Mouse (Mus musculus) neural tube, embryonic 13.5 days (tissue): ENCODE data around the gene Gatm. TPM values are rescaled to one million over a fixed set of nuclear protein-coding genes. Genes with fewer than 3 reads are reported as not detected.

Source experiments
- ATAC-seq: fragments of 200-750 bp; cut with Nextera tagmentation; 2 replicates; pipeline ENCODE4 v1.8.0; 2017; ENCODE audit warnings: low read depth, mild to moderate bottlenecking, moderate TSS enrichment, moderate library complexity
- H3K27ac ChIP-seq: fragments of 300-500 bp; sonication (generic); replicated peaks from 2 replicates; pipeline ENCODE4 v1.5.1; 2015; ENCODE audit warnings: moderate library complexity, mild to moderate bottlenecking, inconsistent platforms
- H3K27me3 ChIP-seq: fragments of 300-500 bp; sonication (generic); 2 replicates; pipeline ENCODE4 v1.6.1; 2015; ENCODE audit warnings: mild to moderate bottlenecking, inconsistent platforms
- H3K36me3 ChIP-seq: fragments of 300-500 bp; sonication (generic); 2 replicates; pipeline ENCODE4 v1.6.1; 2015; ENCODE audit warnings: mild to moderate bottlenecking, inconsistent platforms
- H3K4me1 ChIP-seq: fragments of 300-500 bp; sonication (generic); replicated peaks from 2 replicates; pipeline ENCODE4 v1.6.1; 2015; ENCODE audit warnings: inconsistent platforms
- H3K4me2 ChIP-seq: fragments of 300-500 bp; sonication (generic); 2 replicates; pipeline ENCODE4 v1.6.1; 2015; ENCODE audit warnings: inconsistent platforms, mild to moderate bottlenecking, moderate library complexity
- H3K4me3 ChIP-seq: fragments of 300-500 bp; sonication (generic); 2 replicates; pipeline ENCODE4 v1.5.1; 2015; ENCODE audit warnings: mild to moderate bottlenecking, inconsistent platforms
- H3K9ac ChIP-seq: fragments of 300-500 bp; sonication (generic); 2 replicates; pipeline ENCODE4 v1.6.1; 2015; ENCODE audit warnings: moderate library complexity, mild to moderate bottlenecking, inconsistent platforms
- H3K9me3 ChIP-seq: fragments of 300-500 bp; sonication (generic); 2 replicates; pipeline ENCODE4 v1.6.1; 2016; ENCODE audit warnings: inconsistent platforms
- WGBS: fragments of 180-500 bp; shearing (Covaris S2); methylation state at CpG from one replicate; pipeline ENCODE4 v1.1.7; 2015; 5-methylcytosine and 5-hydroxymethylcytosine counted together
- polyA plus RNA-seq: library from polyadenylated mRNA; unstranded; fragments of >200 nt; fragmentation: Nextera tagmentation; extraction: Ambion mirVana; gene quantifications from 2 replicates; pipeline ENCODE4 v1.2.1, GENCODE M21; 2015

Gatm gene
- polyA plus RNA-seq, 1 experiment from 2014 or later: 28.1 TPM

DNA sequence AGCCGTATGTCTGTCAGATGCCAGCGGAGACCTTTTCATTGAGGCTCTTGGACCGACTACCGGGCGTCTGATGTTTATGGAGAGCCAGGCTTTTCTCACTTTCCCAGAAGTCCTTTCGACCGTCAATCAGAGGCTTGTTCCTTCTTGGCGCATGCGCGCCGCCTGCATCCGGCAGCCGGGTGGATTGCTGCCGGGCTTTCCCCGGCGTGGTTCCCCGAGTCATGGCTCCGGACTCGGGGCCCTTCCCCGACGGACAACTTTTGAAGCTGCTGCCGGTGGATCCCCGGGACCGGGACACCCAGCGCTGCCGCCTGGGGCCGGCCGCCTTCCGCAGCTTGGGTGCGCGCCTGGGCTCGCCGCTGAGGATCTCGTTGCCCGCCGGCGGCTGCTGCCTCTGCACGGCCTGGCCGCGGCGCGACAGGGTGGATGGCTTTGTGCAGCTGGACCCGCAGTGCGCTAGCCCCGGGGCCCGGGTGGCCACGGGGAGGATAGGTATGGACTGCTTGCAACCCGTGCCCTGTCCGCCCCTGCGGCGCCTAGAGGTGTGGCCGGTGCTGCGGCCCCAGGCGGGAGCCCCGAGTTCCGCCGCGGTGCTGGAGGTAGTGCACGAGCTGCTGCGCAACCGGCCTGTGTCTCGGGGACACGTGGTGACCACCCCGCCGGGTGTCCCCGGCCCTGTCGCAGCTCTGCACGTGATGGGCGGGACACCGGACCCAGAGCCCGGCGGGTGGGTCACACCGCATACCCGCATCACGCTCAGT lies 19.5 kb upstream of the Gatm start:
- no peaks in the 10 kb centered on the region for H3K27me3 ChIP-seq
- under 1% methylated on average over 75 of the region's 75 CpGs for WGBS
- H3K27ac ChIP-seq: peak overlapping the region; percentile 83
- peaks cover 20% of the 10 kb centered on the region for H3K4me1 ChIP-seq
- H3K36me3 ChIP-seq: peaks cover 21% of the 10 kb centered on the region
- peak overlapping the region; percentile 99 for H3K4me2 ChIP-seq
- H3K9ac ChIP-seq: peak overlapping the region; percentile 95
- peak overlapping the region; percentile 99 for H3K4me3 ChIP-seq
- ATAC-seq: peak; percentile 87
- H3K9me3 ChIP-seq: no peaks in the 10 kb centered on the region

DNA sequence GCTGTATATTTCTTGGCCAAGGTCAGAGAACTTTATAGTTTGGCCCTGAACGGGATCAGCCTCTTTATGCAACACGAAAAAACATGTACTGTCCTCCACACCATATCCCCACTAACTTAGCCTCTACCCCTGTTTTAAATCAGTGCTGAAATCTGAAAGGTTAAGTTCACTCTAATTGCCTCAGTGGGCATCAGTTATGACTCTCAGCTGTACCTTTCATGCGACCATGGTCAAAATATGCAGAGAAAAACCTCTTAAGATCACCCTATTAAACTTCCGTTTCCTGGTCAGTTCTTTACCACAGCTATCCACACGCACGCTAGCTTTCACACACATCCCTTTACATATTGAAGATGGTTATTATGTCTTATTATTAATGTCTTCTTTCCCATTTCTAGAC lies 18.8 kb upstream of the Gatm start:
- peak overlapping the region; percentile 95 for H3K9ac ChIP-seq

DNA sequence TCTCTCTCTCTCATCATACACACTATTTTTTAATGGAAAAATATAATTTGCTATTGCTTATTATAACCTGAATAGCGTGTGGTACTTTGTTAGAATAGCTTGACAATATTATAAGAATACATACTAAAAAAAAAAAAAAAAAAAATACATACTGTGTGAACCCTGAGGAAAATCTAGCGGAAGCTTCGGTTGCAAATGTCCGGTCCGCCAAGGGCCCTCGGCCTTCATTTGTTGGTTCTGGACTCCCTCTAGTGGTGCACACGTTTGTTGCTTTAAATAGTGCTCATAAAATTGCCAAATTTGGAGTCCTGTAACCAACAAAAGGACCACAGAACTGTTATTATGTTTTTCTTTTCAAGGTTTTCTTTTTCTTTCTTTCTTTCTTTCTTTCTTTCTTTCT lies 17.9 kb upstream of the Gatm start:
- Histone ChIP-seq H3K27ac (no peak overlapping the region), H3K4me1 (peaks cover 20% of the 10 kb centered on the region), H3K4me2 (peak overlapping the region; percentile 34), H3K9me3 (no peaks in the 10 kb centered on the region), H3K36me3 (peaks cover 16% of the 10 kb centered on the region), H3K27me3 (no peaks in the 10 kb centered on the region), H3K4me3 (no peak overlapping the region), H3K9ac (no peak overlapping the region)
- WGBS: under 1% methylated on average over 7 of the region's 7 CpGs
- no peak for ATAC-seq

More for the DNA sequence above, 18.8 kb upstream of the Gatm start:
- peak overlapping the region; percentile 99 for H3K4me2 ChIP-seq
- ATAC-seq: no peak
- H3K27ac ChIP-seq: peak overlapping the region; percentile 83; the same call in 1 of the 2 replicates
- WGBS: 69% methylated on average over 6 of the region's 6 CpGs
- peak overlapping the region; percentile 99 for H3K4me3 ChIP-seq
- H3K27me3 ChIP-seq: no peaks in the 10 kb centered on the region
- H3K9me3 ChIP-seq: no peaks in the 10 kb centered on the region
- peaks cover 21% of the 10 kb centered on the region for H3K36me3 ChIP-seq
- H3K4me1 ChIP-seq: peaks cover 20% of the 10 kb centered on the region

DNA sequence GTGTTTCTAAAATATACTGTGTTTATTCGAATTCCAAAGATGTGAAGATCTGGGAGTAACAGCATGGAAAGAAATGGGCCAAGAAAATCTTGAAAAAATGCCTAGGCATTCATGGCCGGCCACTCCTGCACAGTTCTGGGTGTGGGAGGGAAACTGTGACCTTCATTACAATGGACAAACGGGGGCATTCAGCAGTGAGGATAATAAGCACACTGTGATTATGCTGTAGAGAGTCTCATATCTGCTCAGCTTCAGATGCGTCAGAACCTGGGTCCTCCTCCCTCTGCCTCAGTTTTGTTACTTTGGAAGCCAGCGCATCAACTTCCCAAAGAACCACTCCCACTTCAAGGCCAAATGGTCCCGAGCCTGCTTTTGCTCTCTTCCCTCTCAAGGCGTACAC lies 14.8 kb upstream of the Gatm start:
- Histone ChIP-seq H3K36me3 (no peaks in the 10 kb centered on the region), H3K4me3 (no peak overlapping the region), H3K4me1 (peaks cover 5% of the 10 kb centered on the region), H3K4me2 (no peak overlapping the region), H3K9me3 (no peaks in the 10 kb centered on the region), H3K27ac (no peak overlapping the region), H3K9ac (no peak overlapping the region), H3K27me3 (no peaks in the 10 kb centered on the region)
- ATAC-seq: no peak
- 64% methylated on average over 7 of the region's 7 CpGs for WGBS

DNA sequence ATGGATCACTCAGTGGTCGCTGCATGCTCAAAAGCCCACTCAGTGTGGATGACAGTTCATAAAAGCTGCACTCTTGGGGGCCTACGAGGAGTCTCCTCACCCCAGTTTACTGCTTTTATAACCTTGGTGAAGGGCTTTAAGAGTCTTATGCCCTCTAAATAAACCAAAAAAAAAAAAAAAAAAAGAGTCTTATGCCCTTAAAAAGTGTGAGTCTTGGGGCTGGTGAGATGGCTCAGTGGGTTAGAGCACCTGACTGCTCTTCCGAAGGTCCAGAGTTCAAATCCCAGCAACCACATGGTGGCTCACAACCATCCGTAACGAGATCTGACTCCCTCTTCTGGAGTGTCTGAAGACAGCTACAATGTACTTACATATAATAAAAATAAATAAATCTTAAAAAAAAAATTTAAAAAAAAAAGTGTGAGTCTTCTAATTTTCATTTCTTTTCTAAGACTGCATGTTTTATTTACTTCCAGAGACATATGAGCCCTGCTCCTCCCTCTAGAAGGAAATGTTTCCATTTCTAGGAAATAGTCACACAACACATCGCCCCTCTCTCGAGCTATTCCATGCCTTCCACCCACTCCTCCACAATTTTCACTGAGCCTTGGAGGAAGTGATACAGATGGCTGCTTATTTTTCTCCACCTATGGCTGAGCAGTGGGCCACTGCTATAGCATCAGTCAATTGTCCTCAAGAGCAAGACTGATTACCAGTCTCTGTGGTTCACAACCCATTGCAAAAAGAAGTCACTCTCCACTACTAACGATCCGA lies 10.4 kb upstream of the Gatm start:
- Histone ChIP-seq H3K9me3 (no peaks in the 10 kb centered on the region), H3K9ac (no peak overlapping the region), H3K4me3 (no peak overlapping the region), H3K4me1 (no peaks in the 10 kb centered on the region), H3K36me3 (no peaks in the 10 kb centered on the region), H3K27me3 (no peaks in the 10 kb centered on the region), H3K4me2 (no peak overlapping the region), H3K27ac (no peak overlapping the region)
- 79% methylated on average over 9 of the region's 9 CpGs for WGBS
- ATAC-seq: no peak

DNA sequence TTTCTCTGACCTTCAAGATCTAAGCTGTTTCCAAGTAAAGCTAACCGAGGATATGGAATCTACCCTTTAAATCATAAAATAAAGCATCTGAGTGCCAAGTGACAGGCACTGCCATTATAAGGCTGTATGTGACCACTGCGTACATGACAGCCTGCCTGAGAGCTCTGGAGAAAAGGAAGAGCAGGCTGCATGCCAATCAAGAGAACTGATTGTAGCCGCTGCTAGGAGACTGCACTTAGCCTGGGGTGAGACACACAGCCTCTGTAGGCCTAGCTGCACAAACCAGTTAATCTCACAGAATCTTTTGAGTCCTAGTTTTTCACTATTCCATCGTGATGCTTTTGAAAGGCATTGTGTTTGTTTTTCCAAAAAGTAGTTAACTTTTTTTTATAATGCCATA lies 7.6 kb upstream of the Gatm start:
- no peaks in the 10 kb centered on the region for H3K9me3 ChIP-seq
- no peak overlapping the region for H3K4me3 ChIP-seq
- no peak overlapping the region for H3K4me2 ChIP-seq
- H3K9ac ChIP-seq: no peak overlapping the region
- H3K4me1 ChIP-seq: no peaks in the 10 kb centered on the region
- no peak for ATAC-seq
- no peaks in the 10 kb centered on the region for H3K36me3 ChIP-seq
- no peaks in the 10 kb centered on the region for H3K27me3 ChIP-seq
- H3K27ac ChIP-seq: no peak overlapping the region
- 51% methylated on average over 4 of the region's 4 CpGs for WGBS

DNA sequence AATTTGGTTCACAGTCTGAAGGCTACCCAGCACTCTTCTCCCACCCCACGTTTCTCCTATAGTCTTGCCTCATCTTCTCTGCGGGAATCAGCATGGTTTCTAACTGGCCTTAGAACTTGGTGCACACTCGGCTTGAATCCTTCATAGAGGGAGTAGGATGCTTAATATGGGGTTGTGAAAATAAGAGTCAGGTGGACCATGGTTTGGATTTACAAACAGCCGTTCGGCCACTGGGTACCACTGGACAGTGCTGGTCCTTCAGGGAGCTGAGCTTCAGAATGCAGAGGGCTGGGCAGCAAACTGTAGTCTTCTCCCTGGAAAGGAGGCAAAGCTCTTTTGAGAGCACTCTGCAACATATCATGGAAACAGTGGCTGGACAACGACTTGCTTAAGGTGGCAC lies 6.7 kb upstream of the Gatm start:
- WGBS: 76% methylated on average over 6 of the region's 6 CpGs
- H3K9ac ChIP-seq: no peak overlapping the region
- H3K4me2 ChIP-seq: no peak overlapping the region
- H3K36me3 ChIP-seq: no peaks in the 10 kb centered on the region
- no peaks in the 10 kb centered on the region for H3K27me3 ChIP-seq
- no peaks in the 10 kb centered on the region for H3K9me3 ChIP-seq
- no peaks in the 10 kb centered on the region for H3K4me1 ChIP-seq
- H3K4me3 ChIP-seq: no peak overlapping the region
- H3K27ac ChIP-seq: no peak overlapping the region
- ATAC-seq: no peak

DNA sequence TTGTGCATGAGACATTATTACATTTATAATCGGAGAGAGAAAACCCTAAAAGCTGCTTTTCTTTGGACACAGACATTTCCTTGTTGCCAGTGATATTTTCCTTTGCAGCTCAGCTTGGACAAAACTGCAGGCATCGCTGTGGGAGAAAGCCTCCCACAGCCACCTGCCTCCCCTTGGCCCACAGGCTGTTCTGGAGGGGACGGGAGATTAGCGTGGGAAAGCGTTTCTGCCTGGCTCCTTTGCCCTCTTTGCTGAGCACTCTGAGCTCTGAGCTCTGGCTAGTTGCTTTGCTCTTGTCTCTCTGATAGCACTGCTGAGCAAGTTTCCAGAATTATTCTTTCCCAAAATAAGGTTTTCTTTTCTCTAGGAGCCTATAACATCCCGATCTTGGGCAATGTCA lies 5.1 kb upstream of the Gatm start:
- Histone ChIP-seq H3K27me3 (peaks cover 5% of the 10 kb centered on the region; the same call in 1 of the 2 replicates), H3K9ac (no peak overlapping the region), H3K4me2 (no peak overlapping the region), H3K4me1 (peaks cover 4% of the 10 kb centered on the region; the same call in 1 of the 2 replicates), H3K9me3 (no peaks in the 10 kb centered on the region), H3K36me3 (no peaks in the 10 kb centered on the region), H3K4me3 (no peak overlapping the region), H3K27ac (no peak overlapping the region)
- WGBS: 77% methylated on average over 6 of the region's 6 CpGs
- ATAC-seq: no peak

DNA sequence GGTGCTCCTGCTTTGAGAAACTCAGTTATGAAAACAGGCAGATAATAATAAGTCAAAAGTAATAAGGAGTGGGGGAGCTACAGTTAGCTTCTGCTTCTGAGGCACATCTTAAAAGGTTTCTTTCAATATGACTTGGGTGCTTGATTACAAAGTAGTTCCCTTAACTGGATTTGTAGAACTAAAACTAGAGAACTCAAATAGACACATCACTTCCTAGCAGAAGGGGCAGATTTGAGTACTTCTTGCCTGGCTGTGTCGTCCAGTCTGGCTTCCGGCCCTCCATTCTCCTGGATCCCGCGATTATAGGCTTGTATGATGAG lies 511 bp upstream of the Gatm start:
- peak overlapping the region; percentile 79; the same call in 1 of the 2 replicates for H3K9ac ChIP-seq
- H3K4me1 ChIP-seq: peaks cover 4% of the 10 kb centered on the region; the same call in 1 of the 2 replicates
- H3K27ac ChIP-seq: no peak overlapping the region
- peak overlapping the region; percentile 85 for H3K4me2 ChIP-seq
- H3K9me3 ChIP-seq: no peaks in the 10 kb centered on the region
- WGBS: 86% methylated on average over 4 of the region's 4 CpGs
- peak overlapping the region; percentile 61 for H3K4me3 ChIP-seq
- peaks cover 8% of the 10 kb centered on the region; the same call in 1 of the 2 replicates for H3K27me3 ChIP-seq
- H3K36me3 ChIP-seq: no peaks in the 10 kb centered on the region
- no peak for ATAC-seq

DNA sequence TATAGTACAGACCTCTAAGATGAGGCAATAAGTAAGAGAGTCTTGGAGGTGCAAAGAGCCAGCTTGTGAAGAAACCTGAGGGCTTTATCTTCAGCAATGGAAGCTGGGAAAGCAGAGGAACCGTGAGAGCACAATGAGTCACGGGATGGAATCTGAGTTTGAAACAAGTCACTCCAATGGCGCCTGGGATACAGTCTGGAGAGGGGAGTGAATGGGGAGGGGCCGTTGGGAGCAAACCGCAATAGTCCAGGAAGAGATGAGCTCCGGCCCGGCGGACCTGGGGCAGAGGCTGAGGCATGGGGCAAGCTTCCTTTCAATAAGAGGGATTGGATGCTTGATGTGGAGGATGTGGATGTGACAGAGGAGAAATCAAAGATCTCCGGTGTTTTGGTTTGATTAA lies 2.3 kb downstream of the Gatm start:
- Histone ChIP-seq H3K4me3 (no peak overlapping the region), H3K4me1 (peaks cover 4% of the 10 kb centered on the region; the same call in 1 of the 2 replicates), H3K4me2 (no peak overlapping the region), H3K27me3 (peaks cover 8% of the 10 kb centered on the region; the same call in 1 of the 2 replicates), H3K27ac (no peak overlapping the region), H3K9me3 (no peaks in the 10 kb centered on the region), H3K36me3 (no peaks in the 10 kb centered on the region), H3K9ac (no peak overlapping the region)
- 83% methylated on average over 9 of the region's 9 CpGs for WGBS
- no peak for ATAC-seq

DNA sequence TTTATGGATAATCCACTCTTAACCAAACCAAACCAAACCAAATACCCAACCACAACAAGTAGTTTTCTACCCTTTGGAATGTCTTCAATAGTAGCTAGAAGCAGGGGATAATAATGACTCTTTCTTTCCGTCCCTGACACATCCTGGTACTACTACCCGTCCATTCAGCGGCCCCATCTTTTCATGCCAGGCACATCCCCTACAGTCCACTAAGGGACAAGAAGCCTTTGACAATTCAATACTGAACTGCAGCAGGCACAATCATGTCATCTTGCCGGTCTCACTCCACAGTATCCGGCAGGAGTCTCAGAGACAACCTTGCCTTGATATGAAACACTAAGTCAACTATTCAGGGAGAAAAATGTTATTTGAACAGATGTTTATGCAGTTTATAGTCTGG lies 5.3 kb downstream of the Gatm start:
- no peak overlapping the region for H3K4me2 ChIP-seq
- H3K36me3 ChIP-seq: no peaks in the 10 kb centered on the region
- H3K27ac ChIP-seq: no peak overlapping the region
- WGBS: 70% methylated on average over 5 of the region's 5 CpGs
- H3K9me3 ChIP-seq: no peaks in the 10 kb centered on the region
- H3K4me3 ChIP-seq: no peak overlapping the region
- no peak overlapping the region for H3K9ac ChIP-seq
- no peak for ATAC-seq
- H3K27me3 ChIP-seq: 0 out of 2 replicates have a peak, but pooled peaks cover 3% of the 10 kb centered on the region
- H3K4me1 ChIP-seq: no peaks in the 10 kb centered on the region; the same call in 1 of the 2 replicates

DNA sequence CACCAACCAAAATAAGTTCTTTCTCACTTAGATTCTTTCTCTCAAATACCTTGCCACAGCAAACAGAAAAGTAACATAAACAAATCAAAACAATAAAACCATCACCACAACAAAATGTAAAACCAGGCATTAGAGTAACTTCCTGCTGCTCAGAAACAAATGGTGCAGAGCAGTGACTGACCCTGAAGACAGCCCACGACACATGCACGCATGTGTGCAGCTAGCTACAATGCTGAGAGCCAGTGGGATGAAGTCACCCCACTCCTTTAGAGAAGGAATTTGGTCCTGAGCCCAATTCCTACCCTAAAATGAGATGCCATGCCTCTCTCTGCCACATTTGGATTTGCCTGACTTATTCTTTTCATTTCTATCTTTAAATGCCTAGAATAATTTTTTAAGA lies 9.7 kb downstream of the Gatm start:
- no peaks in the 10 kb centered on the region for H3K9me3 ChIP-seq
- H3K4me2 ChIP-seq: no peak overlapping the region
- no peaks in the 10 kb centered on the region for H3K36me3 ChIP-seq
- no peak for ATAC-seq
- H3K4me1 ChIP-seq: no peaks in the 10 kb centered on the region
- H3K9ac ChIP-seq: no peak overlapping the region
- H3K27ac ChIP-seq: no peak overlapping the region
- no peak overlapping the region for H3K4me3 ChIP-seq
- WGBS: 76% methylated on average over 2 of the region's 2 CpGs
- H3K27me3 ChIP-seq: no peaks in the 10 kb centered on the region
